Mouse (Mus musculus) adrenal gland, postnatal 14 days (tissue): ENCODE data around the gene Art3. TPM values are rescaled to one million over a fixed set of nuclear protein-coding genes. Genes with fewer than 3 reads are reported as not detected.
A peak's percentile ranks its signal among the peaks of the same experiment; 100 is the strongest.

Source experiments
- DNase-seq: peaks from one replicate; pipeline ENCODE4 v3.0.0; 2021; ENCODE audit warnings: mixed read lengths
- long read RNA-seq, 2 experiments: library from polyadenylated mRNA; stranded (forward); transcript quantifications; one replicate each; pipeline ENCODE4 v2.0.0; 2021
- total RNA-seq: library from RNA; stranded (reverse); gene quantifications from 2 replicates; pipeline ENCODE4 v1.2.3, GENCODE M21; 2021

Art3 gene
- 91.5 and 131 TPM in 2 replicates for total RNA-seq
- long read RNA-seq, experiment 1, partial matches to known transcripts = 11 of 59 reads
- long read RNA-seq, experiment 1, other reads (novel, unspliced or antisense) = 44 of 59 reads
- long read RNA-seq, experiment 2, partial matches to known transcripts = 7 of 38 reads
- long read RNA-seq, experiment 2, other reads (novel, unspliced or antisense) = 28 of 38 reads

DNA sequence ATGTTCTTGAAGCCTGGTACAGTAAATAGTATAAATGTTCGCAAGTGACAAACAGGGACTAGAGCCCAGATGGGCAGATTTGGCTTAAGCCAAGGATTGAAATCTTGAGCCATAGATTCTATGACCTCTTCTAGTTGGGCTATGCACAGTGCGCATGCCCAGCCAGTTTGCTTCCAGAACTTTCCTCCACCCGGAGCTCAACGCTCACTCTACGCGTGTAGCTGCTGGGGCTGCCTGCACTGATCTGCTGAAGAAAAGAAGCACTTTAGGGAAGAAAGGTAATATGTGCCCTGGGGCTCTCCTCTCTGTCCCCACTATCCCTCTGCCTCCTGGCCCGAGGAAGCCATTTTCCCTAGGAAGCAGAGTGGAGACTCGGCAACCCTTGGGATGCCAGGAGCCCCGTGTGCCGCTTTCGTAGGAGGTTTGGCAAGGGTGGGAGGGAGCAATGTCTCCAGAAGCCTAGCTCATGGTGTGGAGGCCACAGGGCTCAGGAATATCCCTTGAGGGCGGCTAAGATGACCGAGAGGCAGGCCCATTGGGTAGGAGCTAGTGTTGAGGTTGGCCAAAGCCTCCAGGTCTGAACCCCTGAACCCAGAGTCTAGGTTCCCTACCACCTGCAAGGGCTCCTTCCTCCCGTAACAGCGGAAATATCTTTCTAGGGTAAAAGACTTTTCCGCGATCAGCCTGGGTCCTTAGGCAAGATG lies at the start of gene Art3:
Gene Art3, plus strand, starts transcription at position 193 of the 704 bp plus-strand sequence.
- peak; percentile 43 for DNase-seq

DNA sequence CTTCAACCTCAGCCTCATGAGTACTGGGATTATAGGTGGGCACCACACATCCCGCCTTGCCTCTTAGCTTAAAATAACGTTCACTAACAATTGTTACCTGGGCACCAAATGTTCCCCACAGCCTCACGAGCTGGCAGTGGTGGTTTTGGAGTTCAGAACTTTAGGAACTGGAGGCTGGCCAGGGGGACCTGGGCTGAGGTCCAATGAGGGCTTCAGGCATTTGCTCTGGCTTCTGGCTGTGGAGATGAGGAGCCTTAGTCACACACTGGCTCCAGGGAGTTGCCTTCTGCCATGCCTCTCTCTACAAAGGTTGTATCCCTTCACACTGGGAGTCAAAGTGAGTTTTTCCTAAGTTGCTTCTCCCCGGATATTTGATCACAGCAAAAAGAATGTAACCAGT lies 49.1 kb upstream of the Art3 start:
- peak; percentile 58 for DNase-seq

DNA sequence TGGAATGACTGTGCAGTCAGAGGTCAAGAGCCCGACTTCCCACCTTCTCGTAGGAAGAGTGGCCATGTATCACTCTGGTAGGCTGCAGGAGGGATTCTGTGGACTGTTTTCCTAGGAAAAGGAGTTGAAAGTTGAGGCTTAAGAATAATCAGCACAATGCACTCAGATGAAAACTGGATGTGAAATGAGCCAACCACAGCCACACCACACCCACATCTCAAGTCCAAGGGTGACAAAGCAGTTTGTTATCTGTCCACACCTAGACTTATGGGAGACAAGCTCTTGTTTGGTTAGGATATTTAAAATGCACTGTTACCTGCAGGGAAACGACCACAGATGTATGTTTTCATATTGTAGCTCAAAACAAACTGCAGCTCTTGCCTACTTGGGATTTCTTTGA lies 48.5 kb upstream of the Art3 start:
- no peak for DNase-seq

DNA sequence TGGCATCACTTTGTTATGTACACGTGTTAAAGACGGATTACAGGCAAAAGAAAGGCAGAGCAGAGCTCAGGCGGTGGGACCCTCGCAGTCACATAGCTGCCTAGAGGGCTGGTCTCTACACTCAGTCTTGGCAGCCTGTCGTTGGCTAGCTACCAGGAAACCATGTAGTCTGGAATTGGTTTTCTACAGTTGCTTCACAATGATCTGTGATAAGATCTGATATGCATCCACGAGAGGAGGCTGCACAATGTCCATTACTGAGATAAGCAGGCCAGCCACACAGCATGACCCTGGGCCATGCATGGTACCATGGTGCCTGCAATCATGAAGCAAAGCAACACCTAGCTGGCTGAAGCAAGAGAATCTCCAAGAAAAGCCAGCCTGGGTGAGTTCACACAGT lies 43.8 kb upstream of the Art3 start:
- no peak for DNase-seq

DNA sequence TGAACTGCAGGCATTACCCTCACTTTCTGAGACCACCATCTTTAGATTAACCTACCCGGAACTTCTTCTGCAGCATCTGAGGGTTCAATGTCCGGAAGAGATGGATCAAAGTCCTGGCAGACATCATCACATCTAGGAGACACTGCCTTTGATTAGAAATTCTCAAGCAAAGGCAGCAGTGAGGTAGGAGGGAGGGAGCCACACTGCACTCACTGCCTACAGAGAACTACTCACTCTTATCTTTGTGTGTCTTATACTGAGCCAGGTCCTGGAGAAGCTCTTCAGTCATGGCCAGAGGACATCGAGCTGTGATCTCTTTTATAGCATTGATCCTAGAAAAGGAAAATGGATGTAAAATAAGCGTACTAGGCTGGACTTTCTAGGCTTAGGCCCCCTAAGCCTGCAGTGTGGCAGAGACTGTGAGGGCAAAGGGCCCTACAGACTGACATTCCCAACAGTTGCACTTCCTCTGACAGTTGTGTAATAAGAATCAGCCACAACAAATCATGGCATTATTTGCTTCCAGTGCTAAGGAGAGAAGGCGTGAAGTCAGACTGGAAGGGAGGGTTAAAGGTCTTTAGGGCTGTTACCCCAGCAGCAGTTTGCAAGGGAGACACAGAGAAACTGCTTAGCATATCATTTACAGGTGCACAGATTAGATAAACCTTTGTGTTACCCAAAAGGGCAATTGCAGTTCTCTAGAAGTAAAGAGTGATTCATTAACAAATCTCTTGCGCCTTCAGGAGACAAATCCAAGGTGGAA lies 39.8 kb upstream of the Art3 start:
- no peak for DNase-seq

DNA sequence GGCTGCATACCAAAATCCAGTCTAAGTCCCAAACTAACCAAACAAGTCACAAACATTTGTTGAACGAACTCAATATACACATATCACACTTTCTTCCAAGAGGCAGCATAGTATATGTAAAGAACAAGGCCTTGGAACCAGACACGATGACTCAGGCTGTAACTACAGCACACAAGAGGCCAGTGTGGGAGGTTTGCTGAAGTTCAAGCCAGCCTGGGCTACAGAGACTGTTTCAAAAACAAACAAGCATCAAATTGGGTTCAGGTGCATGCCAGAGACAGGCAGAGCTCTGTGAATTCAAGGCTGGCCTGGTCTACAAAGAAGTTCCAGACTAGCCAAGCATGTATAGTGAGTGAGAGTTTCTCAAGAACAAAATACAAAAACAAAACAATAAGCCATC lies 37.1 kb upstream of the Art3 start:
- no peak for DNase-seq

DNA sequence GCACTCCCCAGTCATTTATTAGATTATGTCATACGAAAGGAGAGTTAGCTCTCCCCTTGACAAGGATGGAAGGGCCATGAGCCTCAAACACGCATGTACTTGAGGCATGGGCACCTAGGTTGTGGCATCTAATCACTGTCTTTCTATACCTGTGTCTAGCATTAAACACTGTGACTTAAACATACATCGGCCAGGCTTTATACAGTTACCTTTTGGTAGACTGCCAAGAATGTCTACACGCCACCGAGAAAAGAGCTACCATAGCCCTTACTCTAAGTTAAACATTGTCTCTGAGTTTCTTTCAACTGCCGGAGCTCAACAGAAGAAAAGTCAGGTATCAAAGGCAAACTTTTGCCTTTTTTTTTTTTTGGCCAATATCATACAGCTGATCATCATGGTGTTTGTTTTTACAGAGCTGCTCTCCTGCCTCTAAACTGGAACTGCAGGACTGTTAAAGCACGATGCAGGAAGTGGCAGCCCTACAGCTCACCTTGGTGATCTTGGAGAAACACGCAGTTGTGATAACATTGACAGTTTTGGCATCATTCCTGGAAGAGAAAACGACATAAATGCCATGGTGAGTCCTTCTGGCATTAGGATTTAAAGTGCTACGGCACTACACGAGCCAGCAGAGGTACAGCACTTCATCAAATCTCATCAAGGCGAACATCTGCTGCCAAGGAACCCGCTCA lies 29.3 kb upstream of the Art3 start:
- peak; percentile 26 for DNase-seq

DNA sequence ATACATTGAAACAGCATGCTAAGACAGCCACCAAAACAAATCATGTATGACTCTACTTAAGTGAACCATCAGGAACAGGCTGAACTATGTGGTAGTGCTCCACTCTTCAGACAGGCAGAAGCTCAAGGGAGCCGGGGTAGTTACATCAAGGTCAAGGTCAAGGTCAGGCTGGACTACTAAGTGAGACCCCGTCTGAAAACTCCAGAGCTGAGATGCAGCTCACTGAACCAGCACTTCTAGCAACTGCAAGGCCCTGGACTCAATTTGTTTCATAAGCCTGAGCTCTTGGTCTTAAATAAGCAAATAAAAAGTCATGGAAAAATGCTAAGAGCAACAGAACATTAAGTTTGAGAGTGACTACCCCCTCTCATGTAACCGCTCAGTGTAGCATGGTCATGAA lies 27.3 kb upstream of the Art3 start:
- DNase-seq = peak; percentile 33

DNA sequence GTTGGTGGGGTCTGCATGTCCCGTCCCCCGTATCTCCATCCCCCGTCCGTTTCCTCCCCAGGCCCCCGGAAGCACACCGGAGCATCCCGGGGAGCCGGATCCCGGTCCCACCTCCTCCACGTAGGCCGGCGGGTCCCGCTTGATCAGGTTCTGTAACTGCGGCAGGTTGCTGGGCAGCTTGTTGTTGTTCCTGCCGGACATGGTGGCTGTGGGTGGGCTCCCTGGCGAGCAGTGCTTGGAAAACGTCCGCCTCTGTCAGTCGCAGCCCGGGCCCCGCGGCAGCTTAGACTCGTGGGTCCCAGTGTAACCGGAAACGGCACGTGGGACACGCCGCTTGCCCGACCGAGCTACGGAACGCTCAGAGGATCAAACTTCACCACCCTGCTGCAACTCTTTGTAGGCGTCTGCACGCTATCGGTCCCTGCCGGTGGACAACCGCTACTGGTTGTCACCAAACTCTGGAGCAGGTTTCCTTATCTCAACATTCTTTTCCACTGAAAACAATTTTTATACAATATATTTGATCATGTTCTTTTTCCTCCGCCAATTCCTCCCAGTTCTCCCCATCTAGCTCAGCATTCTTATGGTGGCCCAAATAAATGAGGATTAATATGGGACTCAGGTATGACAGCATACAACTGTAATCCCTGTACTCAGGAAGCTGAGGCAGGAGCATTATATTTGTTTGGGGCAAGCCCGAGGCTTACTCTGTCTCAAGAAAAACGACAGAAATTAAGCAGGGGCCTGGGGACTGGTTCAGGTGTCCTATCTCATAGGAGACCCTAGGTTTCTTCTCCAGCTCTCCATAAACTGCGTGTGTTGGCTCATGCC lies 21.7 kb upstream of the Art3 start, which contains the start of gene Sdad1:
Gene Sdad1, minus strand, starts transcription at position 799 of the 831 bp plus-strand sequence.
- DNase-seq = peak; percentile 96

DNA sequence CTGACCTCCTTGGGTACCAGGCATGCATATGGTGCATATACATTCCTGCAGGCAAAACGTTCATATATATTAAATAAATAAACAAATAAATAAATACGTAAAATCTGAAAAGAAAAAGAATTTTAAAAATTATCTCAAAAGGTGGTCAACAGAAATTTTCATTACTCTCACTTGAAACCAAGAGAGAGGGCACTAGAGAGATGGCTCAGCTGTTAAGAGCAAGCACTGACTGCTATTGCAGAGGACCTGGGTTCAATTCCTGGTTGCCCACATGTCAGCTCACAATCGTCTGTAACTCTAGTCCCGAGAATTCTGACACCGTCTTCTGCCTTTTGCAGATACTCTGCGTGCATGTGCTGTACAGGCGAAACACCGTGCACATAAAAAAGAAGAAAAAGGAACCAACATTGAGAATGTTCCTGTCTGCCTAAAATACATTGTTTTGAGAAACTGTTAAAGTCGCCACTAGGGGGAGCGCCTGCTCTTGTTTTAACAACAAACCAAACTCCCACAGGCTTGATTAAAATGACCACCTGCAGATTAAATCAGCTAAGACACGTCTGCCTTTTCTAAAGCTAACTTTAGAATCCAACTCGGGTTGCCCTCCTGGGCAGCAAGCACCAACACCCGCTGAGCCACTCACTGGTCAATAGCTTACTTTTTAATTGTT lies 19.4 kb upstream of the Art3 start:
- DNase-seq = peak; percentile 91

DNA sequence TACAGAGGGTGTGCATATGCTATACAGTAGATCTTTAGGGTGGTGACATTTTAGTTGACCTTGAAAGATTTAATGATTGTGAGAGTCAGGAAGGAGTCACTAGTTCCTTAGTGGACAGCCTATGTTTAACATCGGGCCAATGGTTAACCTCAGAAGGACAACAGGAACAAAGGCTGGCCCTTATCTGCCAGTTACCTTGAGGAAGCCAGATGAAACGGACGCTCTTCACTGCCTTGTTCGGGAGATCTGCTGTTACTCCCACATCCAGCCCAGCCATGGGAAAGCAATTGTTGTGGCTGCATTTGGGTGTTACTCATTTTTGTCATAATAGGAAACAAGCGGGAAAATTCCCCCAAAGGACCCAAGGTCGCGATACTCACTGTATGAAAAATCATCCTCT lies 17.9 kb upstream of the Art3 start:
- DNase-seq = peak; percentile 19

DNA sequence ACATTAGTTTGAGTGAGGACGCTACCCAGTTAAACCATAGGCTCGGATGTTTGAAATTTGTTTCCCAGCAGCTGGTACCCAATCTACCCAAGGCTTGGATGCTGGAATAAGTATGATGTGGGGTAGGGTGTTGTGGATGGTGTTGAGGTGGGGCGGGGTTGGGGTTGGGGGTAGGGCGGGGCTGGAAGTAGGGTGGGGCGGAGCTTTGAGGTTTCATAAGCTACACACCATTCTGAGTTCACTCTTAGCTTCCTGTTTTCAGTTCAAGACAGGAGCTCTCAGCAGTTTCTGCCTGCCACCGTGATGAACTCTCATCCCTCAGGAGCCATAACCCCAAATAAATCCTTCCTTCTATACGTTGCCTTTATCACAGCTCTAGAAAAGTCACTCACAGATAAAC lies 13.5 kb upstream of the Art3 start:
- DNase-seq = no peak

DNA sequence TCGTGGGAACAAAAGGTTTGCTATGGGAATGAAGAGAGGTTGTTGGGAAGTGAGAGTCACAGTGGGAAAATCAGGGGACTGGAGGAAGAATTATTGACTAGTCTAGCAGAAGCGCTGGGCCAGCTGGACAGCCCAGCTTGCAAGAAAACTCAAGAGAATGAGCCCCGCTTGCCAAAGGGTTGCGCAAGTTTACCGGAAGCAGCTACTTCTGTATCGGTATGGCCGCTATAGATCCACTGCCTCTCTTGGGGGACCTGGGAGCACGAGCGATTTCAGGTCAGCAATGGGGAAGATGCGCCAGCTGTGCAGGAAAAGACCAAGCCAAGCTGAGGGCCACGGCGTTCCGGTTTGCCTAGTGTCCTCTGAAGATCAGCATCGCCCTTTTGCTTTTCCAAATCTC lies 13.0 kb upstream of the Art3 start:
- peak; percentile 36 for DNase-seq

DNA sequence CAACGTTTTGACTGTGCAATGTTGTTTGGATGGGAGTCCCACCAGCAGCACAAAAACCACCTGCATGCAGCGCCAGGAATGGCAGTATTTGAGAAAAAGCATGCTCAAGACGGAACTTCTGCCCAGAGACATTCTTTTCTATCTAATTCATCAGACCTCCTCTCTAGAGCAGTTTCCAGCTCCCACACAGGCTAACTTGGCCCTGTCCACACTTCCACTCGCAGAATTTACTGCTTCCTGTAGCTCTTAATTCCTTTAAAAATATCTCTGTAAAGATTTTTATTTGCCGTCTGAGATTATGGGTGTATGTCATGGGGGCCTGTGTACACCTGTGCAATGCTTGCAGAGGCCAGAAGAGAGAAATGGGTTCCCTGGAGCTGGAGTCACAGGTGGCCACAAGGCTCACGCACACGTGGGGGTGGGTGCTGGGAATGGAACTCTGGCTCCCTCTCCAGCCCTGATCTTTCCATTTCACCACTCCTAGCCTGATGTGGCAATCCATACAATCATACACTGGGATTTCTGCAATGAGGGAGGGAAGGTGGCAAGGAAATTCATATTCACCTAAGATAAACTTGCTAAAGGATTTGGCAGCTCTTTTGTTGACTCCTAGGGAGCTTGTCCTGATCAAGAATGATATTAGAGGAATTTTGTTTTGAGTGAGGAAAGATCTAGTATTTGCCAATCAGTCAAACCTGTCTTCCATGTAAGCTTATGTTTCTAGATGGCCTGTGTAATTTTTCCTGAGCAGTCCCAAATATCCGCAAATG lies 9.8 kb upstream of the Art3 start:
- DNase-seq = peak; percentile 45

DNA sequence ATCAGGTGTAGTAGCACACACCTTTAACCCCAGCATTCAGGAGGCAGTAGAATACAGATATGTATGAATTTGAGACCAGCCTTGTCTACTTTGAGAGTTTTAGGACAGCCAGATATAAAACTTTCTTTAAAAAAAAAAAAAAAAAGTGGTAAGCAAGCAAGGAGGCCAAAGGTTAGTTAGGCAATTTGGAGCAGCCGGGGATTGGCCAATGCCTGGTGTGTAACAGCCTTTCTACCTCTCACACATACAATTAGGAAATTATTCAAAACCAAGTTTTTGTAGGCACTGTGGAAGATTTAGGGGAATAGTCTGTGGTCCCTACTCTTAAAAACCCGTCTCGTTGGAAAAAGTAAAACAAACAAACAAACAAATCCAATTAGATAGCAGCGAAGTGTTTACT lies 9.0 kb upstream of the Art3 start:
- DNase-seq = peak; percentile 36

DNA sequence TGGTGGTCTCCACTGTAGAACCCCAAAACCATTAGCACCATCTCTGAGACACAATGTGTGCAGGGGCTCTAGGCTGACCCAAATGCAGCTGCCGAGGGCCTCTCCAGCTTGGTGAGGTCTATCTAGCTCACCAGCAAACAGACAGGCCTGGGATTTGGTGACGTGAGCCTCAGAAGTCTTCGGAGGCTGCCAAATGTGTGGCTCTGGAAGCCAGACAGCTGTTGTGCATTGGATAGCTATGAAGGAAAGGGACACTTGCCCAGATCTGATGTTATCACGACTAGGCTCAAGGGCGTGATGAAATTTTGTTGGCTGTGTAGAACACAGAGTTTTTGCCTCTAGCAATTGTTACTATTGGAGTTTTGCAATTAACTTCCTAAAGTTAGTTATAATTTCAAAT lies 8.4 kb upstream of the Art3 start:
- peak; percentile 63 for DNase-seq

DNA sequence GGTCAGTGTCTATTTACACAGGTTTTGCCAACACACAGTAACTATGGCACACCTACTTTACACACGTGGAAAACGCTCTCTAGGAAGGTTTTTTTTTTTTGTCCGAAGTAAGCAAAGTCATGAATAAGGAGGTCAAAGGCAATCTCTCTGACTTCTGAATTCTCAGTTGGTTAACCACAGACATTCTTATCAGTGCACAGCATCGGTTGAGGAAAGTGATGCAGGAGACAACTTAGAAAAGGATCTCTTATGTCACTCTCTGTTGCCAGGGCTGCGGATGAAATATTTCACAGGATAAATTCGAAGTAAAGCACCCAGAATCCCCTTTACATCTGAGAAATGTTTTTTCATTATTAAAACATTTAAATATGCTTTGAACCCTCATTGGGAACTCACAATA lies 4.3 kb upstream of the Art3 start:
- DNase-seq = no peak

DNA sequence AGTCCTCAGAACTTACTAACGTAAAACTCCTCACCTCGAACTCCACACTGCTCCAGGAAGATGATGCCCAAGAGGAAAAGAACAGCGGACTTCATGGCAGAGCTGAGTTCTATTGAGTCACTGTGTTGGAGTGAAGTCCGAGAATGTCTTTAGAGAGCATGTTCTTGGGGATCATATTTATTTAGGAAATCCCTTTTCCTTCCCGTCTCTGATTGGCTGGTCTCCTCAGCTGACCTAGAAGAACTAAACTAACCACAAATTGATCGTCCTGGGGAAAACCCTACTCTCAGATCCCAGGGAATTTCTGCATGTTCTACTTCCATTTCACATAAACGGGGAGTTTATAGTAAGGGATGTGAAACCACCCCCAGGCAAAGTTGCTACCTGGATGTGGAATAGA lies 3.7 kb upstream of the Art3 start, which contains the start of gene Cxcl9:
Gene Cxcl9, minus strand, starts transcription at position 151 of the 400 bp plus-strand sequence.
- no peak for DNase-seq

DNA sequence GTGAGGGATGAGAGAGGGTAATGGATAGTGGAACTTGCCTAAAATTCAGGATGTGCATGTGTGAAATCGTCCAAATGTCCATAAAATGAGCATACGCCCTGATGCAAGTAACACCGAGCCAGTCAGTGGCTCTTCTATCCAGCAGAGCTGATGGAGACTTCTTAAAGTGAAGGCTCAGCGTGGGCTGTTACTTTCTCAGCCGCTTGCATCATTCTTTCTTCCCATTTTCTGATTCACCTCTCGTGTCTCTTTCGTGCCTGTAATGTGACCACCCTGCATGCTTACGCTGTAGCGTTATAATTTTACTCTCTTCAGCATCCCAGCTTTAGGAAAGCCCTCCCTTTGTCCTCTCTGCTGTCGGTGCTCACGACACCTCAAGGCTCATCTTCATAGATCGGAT lies 505 bp upstream of the Art3 start:
- DNase-seq = no peak

DNA sequence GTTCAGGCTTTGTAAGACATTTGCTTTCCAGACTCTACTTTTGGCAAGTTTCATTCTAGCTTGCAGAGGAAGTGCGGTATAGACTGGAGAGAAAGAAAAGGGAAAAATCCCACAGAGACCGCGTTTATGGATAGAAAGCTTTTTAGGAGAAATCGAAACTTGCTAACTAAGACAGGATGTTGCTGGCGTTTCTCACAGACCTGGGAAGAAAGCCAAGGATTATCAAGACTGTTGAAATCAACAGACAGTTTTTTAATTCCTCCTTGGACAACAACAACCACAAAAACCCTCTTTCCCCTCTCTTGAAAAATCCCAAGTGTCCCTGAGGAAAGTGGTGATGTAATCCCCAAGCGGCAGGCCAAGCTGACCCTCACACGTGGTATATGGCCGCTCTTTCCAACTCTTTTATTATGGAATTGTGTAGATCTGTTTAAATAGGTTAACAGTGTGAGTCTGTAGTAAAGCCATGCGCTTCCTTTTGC lies 773 bp downstream of the Art3 start:
- peak; percentile 68 for DNase-seq
